Mouse (Mus musculus): Measurements from ENCODE around the gene Pdia2. TPM values are rescaled to one million over a fixed set of nuclear protein-coding genes. Genes with fewer than 3 reads are reported as not detected.

The Pdia2 gene
- polyA plus RNA-seq (2015; fragmentation: Nextera tagmentation; extraction: Ambion mirVana): 0.40 and 0.49 TPM in 2 replicates

DNA sequence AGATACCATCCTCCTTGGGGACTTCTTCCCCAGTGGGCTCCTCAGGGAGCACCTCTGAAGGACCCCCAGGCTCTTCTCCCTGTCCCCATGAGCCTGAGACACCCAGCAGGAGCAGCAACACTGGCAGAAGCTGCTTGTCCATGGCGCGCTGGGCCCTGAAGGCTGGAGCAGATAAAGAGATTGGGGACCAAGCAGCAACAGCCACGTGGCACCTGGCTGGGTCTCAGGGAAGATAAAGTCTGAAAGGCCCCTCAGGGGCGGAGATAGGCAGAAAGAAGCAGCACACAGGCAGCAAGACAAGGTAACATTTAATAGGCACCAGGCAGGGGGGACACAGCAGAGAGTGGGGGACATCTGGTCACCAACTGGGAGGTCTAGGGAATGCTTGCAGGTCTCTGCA is at the start of gene Pdia2:
Gene Pdia2 (minus strand): TSS at position 196 of the 400 bp plus-strand sequence.
- DNase-seq (ENCODE audit: low spot score): no peak
- peaks cover 10% of the 10 kb centered on the region for H3K4me1 ChIP-seq (ENCODE audit: insufficient read depth, low read depth, low read length)
- no peak within 1 kb of the TSS for H3K4me2 ChIP-seq (replicated peaks; ENCODE audit: low read depth, low read length)
- WGBS: 70% methylated on average over 4 of the region's 4 CpGs
- H3K9ac ChIP-seq (replicated peaks; ENCODE audit: low read depth): no peak within 1 kb of the TSS
- TF ChIP-seq EP300 (IDR thresholded peaks at IDR 0.05) (no peak), CTCF (IDR thresholded peaks at IDR 0.05) (no peak)
- H3K9me3 ChIP-seq (ENCODE audit: low read length): no peaks in the 10 kb centered on the region
- H3K27me3 ChIP-seq (replicated peaks; ENCODE audit: insufficient read depth, low read length): peaks cover 10% of the 10 kb centered on the region; the same call in 1 of the 2 replicates
- H3K4me3 ChIP-seq (ENCODE audit: low read depth, low read length): no peak within 1 kb of the TSS
- H3K36me3 ChIP-seq (ENCODE audit: insufficient read depth, low read length): peaks cover 5% of the 10 kb centered on the region; the same call in 1 of the 2 replicates
- H3K27ac ChIP-seq (ENCODE audit: low read length): no peak within 1 kb of the TSS
- no peak for ATAC-seq

DNA sequence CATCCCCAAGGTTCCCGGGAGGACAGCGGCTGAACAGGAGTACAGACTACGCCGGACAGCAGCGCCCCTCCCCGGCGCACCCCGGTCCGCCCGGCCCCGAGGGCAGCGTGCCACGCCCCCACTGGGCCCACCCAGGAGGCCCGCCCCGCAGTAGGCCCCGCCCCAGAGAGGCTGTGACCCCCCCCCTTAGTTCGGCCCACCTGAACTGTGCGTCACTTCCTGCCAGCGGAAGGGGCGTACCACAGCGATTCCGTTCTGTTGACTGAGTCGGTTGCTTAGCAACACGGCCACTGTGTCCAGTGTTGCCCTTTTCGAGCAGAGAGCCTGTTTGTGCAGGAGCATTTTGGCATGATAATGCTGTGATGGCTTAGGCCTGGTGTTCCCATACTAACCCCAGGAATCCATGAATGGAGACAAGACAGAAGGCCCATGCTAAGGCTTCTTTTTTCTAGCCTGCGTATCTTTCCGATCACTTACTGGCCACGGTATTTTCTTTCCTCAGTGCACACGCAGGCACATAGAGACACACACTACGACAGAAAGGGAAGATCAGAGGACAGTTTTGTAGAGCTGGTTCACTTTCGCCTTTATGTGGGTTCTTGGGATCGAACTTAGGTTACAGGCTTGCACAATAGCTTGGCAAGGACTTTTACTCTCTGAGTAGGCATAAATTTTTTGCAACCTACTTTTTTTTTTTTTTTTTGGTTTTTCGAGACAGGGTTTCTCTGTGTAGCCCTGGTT is 45.4 kb upstream of the Pdia2 start, which contains the start of gene Fam234a:
Gene Fam234a (minus strand): TSS at position 142 of the 741 bp plus-strand sequence.
- TF ChIP-seq EP300 (IDR thresholded peaks at IDR 0.05) (no peak), CTCF (IDR thresholded peaks at IDR 0.05) (no peak; the same call in 1 of the 2 replicates)
- Histone ChIP-seq H3K4me2 (replicated peaks; ENCODE audit: low read depth, low read length) (peak within 1 kb of the TSS; percentile 61), H3K36me3 (ENCODE audit: insufficient read depth, low read length) (no peaks in the 10 kb centered on the region), H3K27me3 (replicated peaks; ENCODE audit: insufficient read depth, low read length) (no peaks in the 10 kb centered on the region), H3K9me3 (ENCODE audit: low read length) (no peaks in the 10 kb centered on the region), H3K27ac (ENCODE audit: low read length) (peak within 1 kb of the TSS; percentile 74), H3K9ac (replicated peaks; ENCODE audit: low read depth) (no peak within 1 kb of the TSS; the same call in 1 of the 2 replicates), H3K4me1 (ENCODE audit: insufficient read depth, low read depth, low read length) (peaks cover 3% of the 10 kb centered on the region; the same call in 1 of the 2 replicates), H3K4me3 (ENCODE audit: low read depth, low read length) (peak within 1 kb of the TSS; percentile 53)
- DNase-seq (ENCODE audit: low spot score) (peak; percentile 99), ATAC-seq (peak; percentile 98)
- WGBS: 4% methylated on average over 33 of the region's 33 CpGs

DNA sequence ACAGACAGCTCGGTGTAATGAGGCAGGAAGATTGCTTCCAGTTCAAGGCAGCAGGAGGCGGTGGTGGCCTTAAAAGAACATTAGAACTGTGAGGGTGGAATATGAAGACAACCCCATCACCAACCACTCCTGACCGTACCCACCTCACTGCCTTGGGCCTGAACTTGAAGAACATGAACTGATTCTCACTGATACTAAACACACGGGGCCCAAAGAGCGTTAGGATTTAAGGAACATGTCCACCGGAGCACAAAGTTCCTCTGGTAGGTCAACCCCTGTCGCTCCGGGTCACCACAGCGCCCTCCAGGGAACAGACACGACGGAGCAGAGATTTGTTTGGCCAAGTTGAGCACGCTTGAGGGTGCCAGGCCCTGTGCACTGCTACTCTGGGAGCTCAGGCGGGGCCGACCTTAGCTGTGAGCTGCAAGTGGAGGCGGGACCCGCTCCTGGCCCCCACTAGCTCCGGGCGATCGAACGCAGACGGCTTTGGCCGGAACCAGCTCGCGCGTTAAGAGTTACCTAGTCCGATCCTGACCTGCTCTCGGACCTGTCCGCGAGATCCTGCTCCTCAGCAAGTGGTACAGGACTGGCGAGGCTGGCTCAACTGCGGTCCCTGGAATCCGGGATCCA is 44.7 kb upstream of the Pdia2 start:
- H3K4me3 ChIP-seq (ENCODE audit: low read depth, low read length): peak overlapping the region; percentile 53
- peak; percentile 81 for ATAC-seq
- H3K27me3 ChIP-seq (replicated peaks; ENCODE audit: insufficient read depth, low read length): no peaks in the 10 kb centered on the region
- under 1% methylated on average over 32 of the region's 32 CpGs for WGBS
- H3K27ac ChIP-seq (ENCODE audit: low read length): peak overlapping the region; percentile 74
- H3K9me3 ChIP-seq (ENCODE audit: low read length): no peaks in the 10 kb centered on the region
- H3K4me2 ChIP-seq (replicated peaks; ENCODE audit: low read depth, low read length): peak overlapping the region; percentile 61
- H3K36me3 ChIP-seq (ENCODE audit: insufficient read depth, low read length): no peaks in the 10 kb centered on the region
- peak; percentile 84 for DNase-seq (ENCODE audit: low spot score)
- no peak overlapping the region; the same call in 1 of the 2 replicates for H3K9ac ChIP-seq (replicated peaks; ENCODE audit: low read depth)
- peaks cover 3% of the 10 kb centered on the region; the same call in 1 of the 2 replicates for H3K4me1 ChIP-seq (ENCODE audit: insufficient read depth, low read depth, low read length)
- peak; percentile 65 for TF ChIP-seq CTCF (IDR thresholded peaks at IDR 0.05)
- no peak for TF ChIP-seq EP300 (IDR thresholded peaks at IDR 0.05)

DNA sequence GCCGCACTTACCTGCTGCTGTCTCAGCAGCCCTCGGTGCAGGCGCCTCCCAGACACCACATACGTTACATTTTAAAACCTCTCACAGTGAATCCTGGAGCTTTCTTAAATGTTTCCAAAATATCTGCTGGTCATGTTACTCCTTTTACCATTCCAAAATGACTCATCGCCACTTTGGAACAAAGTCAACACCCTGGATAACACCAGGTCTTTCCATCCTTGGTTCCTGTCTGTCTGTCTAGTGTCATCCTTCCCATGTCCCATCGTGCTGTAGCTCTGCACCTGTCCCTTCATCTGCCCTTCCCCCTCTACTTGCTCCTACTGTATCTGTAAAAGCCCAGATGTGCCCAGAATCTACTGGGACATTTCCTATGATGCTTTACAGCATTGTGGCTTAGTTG is 42.1 kb upstream of the Pdia2 start:
- Histone ChIP-seq H3K4me2 (replicated peaks; ENCODE audit: low read depth, low read length) (no peak overlapping the region), H3K4me1 (ENCODE audit: insufficient read depth, low read depth, low read length) (peaks cover 3% of the 10 kb centered on the region; the same call in 1 of the 2 replicates), H3K27me3 (replicated peaks; ENCODE audit: insufficient read depth, low read length) (no peaks in the 10 kb centered on the region), H3K9me3 (ENCODE audit: low read length) (no peaks in the 10 kb centered on the region), H3K27ac (ENCODE audit: low read length) (no peak overlapping the region), H3K36me3 (ENCODE audit: insufficient read depth, low read length) (no peaks in the 10 kb centered on the region), H3K4me3 (ENCODE audit: low read depth, low read length) (no peak overlapping the region), H3K9ac (replicated peaks; ENCODE audit: low read depth) (no peak overlapping the region)
- TF ChIP-seq EP300 (IDR thresholded peaks at IDR 0.05) (no peak), CTCF (IDR thresholded peaks at IDR 0.05) (no peak)
- ATAC-seq (no peak), DNase-seq (ENCODE audit: low spot score) (no peak)
- 80% methylated on average over 6 of the region's 6 CpGs for WGBS

DNA sequence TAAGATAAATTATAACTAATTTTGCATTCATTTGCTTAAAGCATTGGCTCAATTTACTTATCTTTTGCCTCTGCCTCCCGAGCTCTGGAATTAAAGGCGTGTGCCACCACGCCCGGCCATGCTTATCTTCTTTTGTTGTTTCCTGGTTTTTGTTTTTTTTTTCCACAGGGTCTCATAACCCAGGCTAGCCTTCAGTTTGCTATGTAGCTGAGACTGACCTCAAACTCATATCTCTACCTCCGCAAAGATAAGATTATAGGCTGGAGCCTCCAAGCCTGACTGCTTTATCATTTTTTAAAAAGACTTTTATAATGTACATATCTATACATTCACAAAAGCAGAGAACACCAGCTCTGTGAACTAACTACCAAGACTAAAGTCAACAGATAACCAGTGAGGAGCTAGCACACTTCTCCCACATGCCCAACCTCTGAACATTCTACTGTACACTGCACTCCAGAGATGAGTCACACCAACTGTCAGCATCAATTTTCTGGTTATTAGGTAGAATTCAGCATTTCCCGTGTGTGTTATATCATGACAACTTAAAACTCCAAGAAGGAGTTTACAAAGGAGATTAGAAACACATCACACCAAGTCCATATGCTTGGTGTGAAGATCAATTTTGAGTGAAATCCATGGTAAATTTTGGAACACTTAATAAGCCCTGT is 41.4 kb upstream of the Pdia2 start:
- Histone ChIP-seq H3K36me3 (ENCODE audit: insufficient read depth, low read length) (no peaks in the 10 kb centered on the region), H3K4me1 (ENCODE audit: insufficient read depth, low read depth, low read length) (peaks cover 3% of the 10 kb centered on the region; the same call in 1 of the 2 replicates), H3K27me3 (replicated peaks; ENCODE audit: insufficient read depth, low read length) (no peaks in the 10 kb centered on the region), H3K9me3 (ENCODE audit: low read length) (no peaks in the 10 kb centered on the region), H3K9ac (replicated peaks; ENCODE audit: low read depth) (no peak overlapping the region), H3K27ac (ENCODE audit: low read length) (no peak overlapping the region), H3K4me3 (ENCODE audit: low read depth, low read length) (no peak overlapping the region), H3K4me2 (replicated peaks; ENCODE audit: low read depth, low read length) (no peak overlapping the region)
- ATAC-seq (no peak), DNase-seq (ENCODE audit: low spot score) (no peak)
- TF ChIP-seq CTCF (IDR thresholded peaks at IDR 0.05) (no peak), EP300 (IDR thresholded peaks at IDR 0.05) (no peak)
- 70% methylated on average over 6 of the region's 6 CpGs for WGBS

DNA sequence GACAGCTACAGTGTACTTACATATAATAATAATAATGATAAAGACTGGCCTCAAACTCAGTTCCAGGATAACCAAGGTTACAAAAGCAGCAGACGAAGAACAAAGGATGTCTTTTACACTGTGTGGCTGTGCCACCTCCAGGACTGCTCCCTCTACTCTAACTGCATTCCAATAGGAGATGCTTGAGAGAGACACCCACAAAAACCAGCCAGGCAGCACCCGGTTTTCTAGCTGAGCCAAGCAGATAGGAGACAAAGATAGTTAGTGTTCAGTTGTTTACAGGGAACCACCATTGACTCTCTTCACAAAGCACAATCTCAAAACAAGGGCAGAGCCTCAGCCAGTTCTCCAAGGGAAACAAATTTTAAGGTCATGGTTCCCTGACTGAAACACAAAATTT is 40.7 kb upstream of the Pdia2 start:
- WGBS: 54% methylated on average over 2 of the region's 2 CpGs

More for the DNA sequence above, 40.7 kb upstream of the Pdia2 start:
- Histone ChIP-seq H3K9ac (replicated peaks; ENCODE audit: low read depth) (no peak overlapping the region), H3K36me3 (ENCODE audit: insufficient read depth, low read length) (no peaks in the 10 kb centered on the region), H3K4me2 (replicated peaks; ENCODE audit: low read depth, low read length) (no peak overlapping the region), H3K27me3 (replicated peaks; ENCODE audit: insufficient read depth, low read length) (no peaks in the 10 kb centered on the region), H3K4me1 (ENCODE audit: insufficient read depth, low read depth, low read length) (peaks cover 3% of the 10 kb centered on the region; the same call in 1 of the 2 replicates), H3K4me3 (ENCODE audit: low read depth, low read length) (no peak overlapping the region), H3K27ac (ENCODE audit: low read length) (no peak overlapping the region), H3K9me3 (ENCODE audit: low read length) (no peaks in the 10 kb centered on the region)
- TF ChIP-seq EP300 (IDR thresholded peaks at IDR 0.05) (no peak), CTCF (IDR thresholded peaks at IDR 0.05) (no peak)
- ATAC-seq: no peak
- DNase-seq (ENCODE audit: low spot score): no peak
